Mouse (Mus musculus): Measurements from ENCODE around the gene Adipor1. TPM values are rescaled to one million over a fixed set of nuclear protein-coding genes. Genes with fewer than 3 reads are reported as not detected.
"Not testable (repeated sequence)": the region's sequence is repeated elsewhere in the genome, so short reads cannot be mapped to it uniquely, and the experiment has no call there.

Adipor1 gene
- polyA plus RNA-seq, 1 experiment from 2014 or later: 91.1 TPM

- H3K4me3 ChIP-seq (replicated peaks): no peak overlapping the region
- H3K4me1 ChIP-seq: peaks cover 8% of the 10 kb centered on the region
- no peaks in the 10 kb centered on the region for H3K9me3 ChIP-seq (replicated peaks)
- peaks cover 86% of the 10 kb centered on the region for H3K36me3 ChIP-seq
- no peak overlapping the region for H3K27ac ChIP-seq
- H3K9ac ChIP-seq: no peak overlapping the region
- no peak overlapping the region for H3K4me2 ChIP-seq
- WGBS: 85% methylated on average over 5 of the region's 5 CpGs
- no peaks in the 10 kb centered on the region for H3K27me3 ChIP-seq
- ATAC-seq (replicated peaks; ENCODE audit: low FRiP score): peak; percentile 90
Observed at GRCm38 (mm10) chr1:134426289-134426688, 11.1 kb downstream of the Adipor1 start.

- H3K9me3 ChIP-seq (replicated peaks): no peaks in the 10 kb centered on the region
- no peak for ATAC-seq (replicated peaks; ENCODE audit: low FRiP score)
- no peak overlapping the region for H3K4me3 ChIP-seq (replicated peaks)
- no peak overlapping the region for H3K27ac ChIP-seq
- no peak overlapping the region for H3K9ac ChIP-seq
- WGBS: 78% methylated on average over 10 of the region's 10 CpGs
- no peaks in the 10 kb centered on the region for H3K27me3 ChIP-seq
- no peak overlapping the region for H3K4me2 ChIP-seq
- H3K36me3 ChIP-seq: peaks cover 61% of the 10 kb centered on the region
- no peaks in the 10 kb centered on the region for H3K4me1 ChIP-seq
Observed at GRCm38 (mm10) chr1:134433002-134433401, 17.8 kb downstream of the Adipor1 start.

GRCm38 (mm10) chr1:134433473-134433872 is 18.3 kb downstream of the Adipor1 start:
- ATAC-seq (replicated peaks; ENCODE audit: low FRiP score): no peak
- no peaks in the 10 kb centered on the region for H3K9me3 ChIP-seq (replicated peaks)
- no peak overlapping the region for H3K27ac ChIP-seq
- WGBS: 92% methylated on average over 4 of the region's 4 CpGs
- H3K27me3 ChIP-seq: no peaks in the 10 kb centered on the region
- no peak overlapping the region for H3K9ac ChIP-seq
- H3K4me1 ChIP-seq: no peaks in the 10 kb centered on the region
- peaks cover 56% of the 10 kb centered on the region for H3K36me3 ChIP-seq
- H3K4me2 ChIP-seq: no peak overlapping the region
- no peak overlapping the region for H3K4me3 ChIP-seq (replicated peaks)

GRCm38 (mm10) chr1:134435414-134435813 is 20.2 kb downstream of the Adipor1 start:
- Histone ChIP-seq H3K9me3 (replicated peaks) (no peaks in the 10 kb centered on the region), H3K4me1 (no peaks in the 10 kb centered on the region), H3K4me2 (no peak overlapping the region), H3K9ac (no peak overlapping the region), H3K36me3 (peaks cover 38% of the 10 kb centered on the region), H3K4me3 (replicated peaks) (no peak overlapping the region), H3K27ac (no peak overlapping the region), H3K27me3 (no peaks in the 10 kb centered on the region)
- no peak for ATAC-seq (replicated peaks; ENCODE audit: low FRiP score)
- 36% methylated on average over 4 of the region's 4 CpGs for WGBS

GRCm38 (mm10) chr1:134440437-134440836 is 25.3 kb downstream of the Adipor1 start:
- WGBS: 89% methylated on average over 6 of the region's 6 CpGs
- Histone ChIP-seq H3K36me3 (no peaks in the 10 kb centered on the region), H3K4me2 (no peak overlapping the region), H3K27me3 (no peaks in the 10 kb centered on the region), H3K27ac (no peak overlapping the region), H3K4me1 (no peaks in the 10 kb centered on the region), H3K9me3 (replicated peaks) (no peaks in the 10 kb centered on the region), H3K4me3 (replicated peaks) (no peak overlapping the region), H3K9ac (no peak overlapping the region)
- ATAC-seq (replicated peaks; ENCODE audit: low FRiP score): no peak

GRCm38 (mm10) chr1:134441737-134442136 is 26.6 kb downstream of the Adipor1 start:
- not testable (repeated sequence) for H3K27me3 ChIP-seq; ATAC-seq (replicated peaks; ENCODE audit: low FRiP score); H3K4me2 ChIP-seq; H3K4me1 ChIP-seq; H3K4me3 ChIP-seq (replicated peaks); H3K9me3 ChIP-seq (replicated peaks); H3K27ac ChIP-seq; H3K36me3 ChIP-seq; H3K9ac ChIP-seq
- 89% methylated on average over 7 of the region's 10 CpGs for WGBS

GRCm38 (mm10) chr1:134442394-134442793 is 27.2 kb downstream of the Adipor1 start:
- no peak for ATAC-seq (replicated peaks; ENCODE audit: low FRiP score)
- WGBS: 93% methylated on average over 3 of the region's 3 CpGs
- H3K9ac ChIP-seq: no peak overlapping the region
- no peaks in the 10 kb centered on the region for H3K9me3 ChIP-seq (replicated peaks)
- no peaks in the 10 kb centered on the region for H3K4me1 ChIP-seq
- no peak overlapping the region for H3K4me2 ChIP-seq
- no peak overlapping the region for H3K27ac ChIP-seq
- no peaks in the 10 kb centered on the region for H3K27me3 ChIP-seq
- H3K36me3 ChIP-seq: no peaks in the 10 kb centered on the region
- no peak overlapping the region for H3K4me3 ChIP-seq (replicated peaks)

GRCm38 (mm10) chr1:134443288-134443687 is 28.1 kb downstream of the Adipor1 start:
- not testable (repeated sequence) for ATAC-seq (replicated peaks; ENCODE audit: low FRiP score); H3K4me1 ChIP-seq; H3K9me3 ChIP-seq (replicated peaks); H3K27me3 ChIP-seq; H3K4me2 ChIP-seq; H3K9ac ChIP-seq; H3K27ac ChIP-seq; H3K4me3 ChIP-seq (replicated peaks); H3K36me3 ChIP-seq
- WGBS: 73% methylated on average over 1 of the region's 1 CpGs

GRCm38 (mm10) chr1:134445418-134445817 is 30.2 kb downstream of the Adipor1 start:
- no peaks in the 10 kb centered on the region for H3K4me1 ChIP-seq
- no peaks in the 10 kb centered on the region for H3K36me3 ChIP-seq
- 87% methylated on average over 2 of the region's 2 CpGs for WGBS
- no peak overlapping the region for H3K27ac ChIP-seq
- H3K9ac ChIP-seq: no peak overlapping the region
- no peak for ATAC-seq (replicated peaks; ENCODE audit: low FRiP score)
- no peak overlapping the region for H3K4me2 ChIP-seq
- no peak overlapping the region for H3K4me3 ChIP-seq (replicated peaks)
- H3K27me3 ChIP-seq: no peaks in the 10 kb centered on the region
- no peaks in the 10 kb centered on the region for H3K9me3 ChIP-seq (replicated peaks)

- not testable (repeated sequence) for H3K4me2 ChIP-seq; H3K36me3 ChIP-seq; H3K27me3 ChIP-seq; H3K4me1 ChIP-seq; ATAC-seq (replicated peaks; ENCODE audit: low FRiP score); H3K9ac ChIP-seq; H3K4me3 ChIP-seq (replicated peaks); H3K27ac ChIP-seq; H3K9me3 ChIP-seq (replicated peaks)
- WGBS: 79% methylated on average over 3 of the region's 3 CpGs
Observed at GRCm38 (mm10) chr1:134448537-134448936, 33.4 kb downstream of the Adipor1 start.

GRCm38 (mm10) chr1:134450201-134450600 is 35.0 kb downstream of the Adipor1 start:
- Histone ChIP-seq H3K27me3 (peaks cover 4% of the 10 kb centered on the region; the same call in 1 of the 2 replicates), H3K36me3 (no peaks in the 10 kb centered on the region), H3K4me1 (0 out of 2 replicates have a peak, but pooled peaks cover 6% of the 10 kb centered on the region), H3K4me2 (no peak overlapping the region), H3K9ac (no peak overlapping the region), H3K9me3 (replicated peaks) (no peaks in the 10 kb centered on the region), H3K4me3 (replicated peaks) (no peak overlapping the region), H3K27ac (no peak overlapping the region)
- no peak for ATAC-seq (replicated peaks; ENCODE audit: low FRiP score)
- WGBS: 77% methylated on average over 4 of the region's 4 CpGs

- peaks cover 4% of the 10 kb centered on the region; the same call in 1 of the 2 replicates for H3K27me3 ChIP-seq
Observed at GRCm38 (mm10) chr1:134450986-134451385, 35.8 kb downstream of the Adipor1 start.

More at GRCm38 (mm10) chr1:134450986-134451385, 35.8 kb downstream of the Adipor1 start:
- peaks cover 8% of the 10 kb centered on the region for H3K4me1 ChIP-seq
- no peak overlapping the region for H3K9ac ChIP-seq
- ATAC-seq (replicated peaks; ENCODE audit: low FRiP score): no peak
- H3K4me2 ChIP-seq: no peak overlapping the region
- no peak overlapping the region for H3K4me3 ChIP-seq (replicated peaks)
- no peak overlapping the region for H3K27ac ChIP-seq
- WGBS: 41% methylated on average over 3 of the region's 3 CpGs
- no peaks in the 10 kb centered on the region for H3K9me3 ChIP-seq (replicated peaks)
- H3K36me3 ChIP-seq: no peaks in the 10 kb centered on the region
